ENCODE assay signal across 8 mouse cellular contexts in genomic region chr7:141468164-141468521, GRCm38 (mm10). TPM values are rescaled to one million over a fixed set of nuclear protein-coding genes. Genes with fewer than 3 reads are reported as not detected.
DNase-seq lines count a peak whose midpoint lies in the region; ATAC-seq and TF ChIP-seq lines count a peak whose summit lies in the region.

No protein-coding gene starts in this region.

- no peak for DNase-seq in heart, adult 8-10 months (ENCODE audit: low spot score)
- peak; percentile 55 for DNase-seq in MN1 (ENCODE audit: low spot score)
- no peak for DNase-seq in liver, embryonic 14.5 days (ENCODE audit: low read depth in 3 of 3, low spot score in 3 of 3)
- peak; percentile 66 for DNase-seq in testis, postnatal 10 days (ENCODE audit: low spot score)
- no peak for DNase-seq in cerebellum, postnatal 4 days (ENCODE audit: low spot score in 2 of 2)
- no peak for DNase-seq in gastrocnemius, postnatal 25 days

- H3K4me1 ChIP-seq in heart, embryonic 12.5 days (replicated peaks) = peaks cover 64% of the 10 kb centered on the region
- H3K4me1 ChIP-seq in forebrain, embryonic 16.5 days (replicated peaks; ENCODE audit: control insufficient read depth, insufficient read depth, low read length) = peaks cover 37% of the 10 kb centered on the region
- peaks cover 17 to 24% of the 10 kb centered on the region in 2 experiments for H3K4me1 ChIP-seq in liver, embryonic 14.5 days (replicated peaks; ENCODE audit: control insufficient read depth in 2 of 2, insufficient read depth in 2 of 2, low read length in 1 of 2)

- no peak for TF ChIP-seq EP300 in liver, embryonic 14.5 days (IDR thresholded peaks at IDR 0.05; ENCODE audit: low read depth)

- ATAC-seq in heart, embryonic 12.5 days (ENCODE audit: insufficient number of reproducible peaks, low FRiP score) = no peak
- no peak for ATAC-seq in forebrain, embryonic 16.5 days
- ATAC-seq in liver, embryonic 14.5 days (ENCODE audit: insufficient read depth) = no peak

- whole genome bisulfite sequencing in heart, embryonic 12.5 days = 8% methylated on average over 5 of the region's 5 CpGs
- 25% methylated on average over 5 of the region's 5 CpGs for WGBS in forebrain, embryonic 16.5 days
- 19% methylated on average over 5 of the region's 5 CpGs for WGBS in liver, embryonic 14.5 days (ENCODE audit: insufficient replicate concordance)

- no peak for TF ChIP-seq CTCF in liver, embryonic 14.5 days (IDR thresholded peaks at IDR 0.05; ENCODE audit: low read depth)

- H3K4me3 ChIP-seq in heart, embryonic 12.5 days = peak overlapping the region; percentile 73
- peak overlapping the region; percentile 62 for H3K4me3 ChIP-seq in forebrain, embryonic 16.5 days (replicated peaks; ENCODE audit: low read length)
- peak overlapping the region; percentile 70 to 92 for H3K4me3 ChIP-seq in liver, embryonic 14.5 days (ENCODE audit: insufficient read depth in 1 of 2, low read depth in 2 of 2, low read length in 2 of 2)

- H3K9me3 ChIP-seq in heart, embryonic 12.5 days (replicated peaks) = no peaks in the 10 kb centered on the region
- H3K9me3 ChIP-seq in forebrain, embryonic 16.5 days (ENCODE audit: control insufficient read depth, low read length) = no peaks in the 10 kb centered on the region
- H3K9me3 ChIP-seq in liver, embryonic 14.5 days (ENCODE audit: control insufficient read depth, low read length) = no peaks in the 10 kb centered on the region

- H3K9ac ChIP-seq in heart, embryonic 12.5 days = peak overlapping the region; percentile 87
- peak overlapping the region; percentile 77 for H3K9ac ChIP-seq in forebrain, embryonic 16.5 days (replicated peaks; ENCODE audit: low read depth, low read length)
- peak overlapping the region; percentile 69 for H3K9ac ChIP-seq in liver, embryonic 14.5 days (replicated peaks)

- peaks cover 36% of the 10 kb centered on the region for H3K36me3 ChIP-seq in heart, embryonic 12.5 days
- H3K36me3 ChIP-seq in forebrain, embryonic 16.5 days (ENCODE audit: control insufficient read depth, insufficient read depth) = peaks cover 15% of the 10 kb centered on the region
- peaks cover 9% of the 10 kb centered on the region for H3K36me3 ChIP-seq in liver, embryonic 14.5 days (replicated peaks; ENCODE audit: control insufficient read depth, insufficient read depth, low read depth)

- peak overlapping the region; percentile 99 for H3K27ac ChIP-seq in heart, embryonic 12.5 days (ENCODE audit: poor library complexity, severe bottlenecking)
- peak overlapping the region; percentile 49 for H3K27ac ChIP-seq in forebrain, embryonic 16.5 days (ENCODE audit: low read length)
- peak overlapping the region; percentile 49 for H3K27ac ChIP-seq in liver, embryonic 14.5 days

- peak overlapping the region; percentile 93 for H3K4me2 ChIP-seq in heart, embryonic 12.5 days
- H3K4me2 ChIP-seq in forebrain, embryonic 16.5 days (ENCODE audit: low read length) = peak overlapping the region; percentile 62
- H3K4me2 ChIP-seq in liver, embryonic 14.5 days (ENCODE audit: low read depth) = peak overlapping the region; percentile 79

- H3K27me3 ChIP-seq in heart, embryonic 12.5 days (replicated peaks) = peaks cover 30% of the 10 kb centered on the region
- H3K27me3 ChIP-seq in forebrain, embryonic 16.5 days (replicated peaks; ENCODE audit: control insufficient read depth, insufficient read depth, low read length) = peaks cover 34% of the 10 kb centered on the region
- H3K27me3 ChIP-seq in liver, embryonic 14.5 days (ENCODE audit: control insufficient read depth, insufficient read depth, low read length) = peaks cover 33% of the 10 kb centered on the region

RNA-seq across cellular contexts. Expression of gene Cd151, which starts 1.0 kb away (rescaled TPM):
- polyA plus RNA-seq in heart, embryonic 12.5 days (2016; fragmentation: Nextera tagmentation; extraction: Ambion mirVana) = 27.4 and 30.6 TPM in 2 replicates
- total RNA-seq in heart, adult 8-10 months (2022) = 100 to 1,000 TPM; 331 to 351 (median 345) TPM
- polyA plus RNA-seq in forebrain, embryonic 16.5 days (2015; fragmentation: Nextera tagmentation; extraction: Ambion mirVana) = 20.8 TPM in 2 replicates
- 20.0 and 22.0 TPM in 2 replicates for polyA plus RNA-seq in liver, embryonic 14.5 days (2012; rRNA removed)
- 12.8 and 13.8 TPM in 2 replicates for polyA plus RNA-seq in liver, embryonic 14.5 days (2014; fragmentation: Nextera tagmentation; extraction: Ambion mirVana)
- 10 to 100 TPM; 67.7 to 87.4 TPM for total RNA-seq in gastrocnemius, postnatal 25 days (2021)

RNA-seq across cellular contexts. Expression of gene Polr2l, which starts 6.8 kb away (rescaled TPM):
- 60.7 and 64.7 TPM in 2 replicates for polyA plus RNA-seq in heart, embryonic 12.5 days (2016; fragmentation: Nextera tagmentation; extraction: Ambion mirVana)
- 10 to 100 TPM; 75.5 to 93.4 (median 84.3) TPM for total RNA-seq in heart, adult 8-10 months (2022)
- polyA plus RNA-seq in forebrain, embryonic 16.5 days (2015; fragmentation: Nextera tagmentation; extraction: Ambion mirVana) = 60.7 and 61.9 TPM in 2 replicates
- 10.9 and 24.6 TPM in 2 replicates for polyA plus RNA-seq in liver, embryonic 14.5 days (2012; rRNA removed)
- 52.4 and 54.7 TPM in 2 replicates for polyA plus RNA-seq in liver, embryonic 14.5 days (2014; fragmentation: Nextera tagmentation; extraction: Ambion mirVana)
- total RNA-seq in gastrocnemius, postnatal 25 days (2021) = 10 to 100 TPM; 55.2 to 56.0 TPM

RNA-seq across cellular contexts. Expression of gene Tspan4, which starts 6.9 kb away (rescaled TPM):
- polyA plus RNA-seq in heart, embryonic 12.5 days (2016; fragmentation: Nextera tagmentation; extraction: Ambion mirVana) = 57.5 and 57.6 TPM in 2 replicates
- total RNA-seq in heart, adult 8-10 months (2022) = 10 to 100 TPM; 25.8 to 45.3 (median 42.8) TPM
- polyA plus RNA-seq in forebrain, embryonic 16.5 days (2015; fragmentation: Nextera tagmentation; extraction: Ambion mirVana) = 29.8 and 31.8 TPM in 2 replicates
- 32.1 and 37.4 TPM in 2 replicates for polyA plus RNA-seq in liver, embryonic 14.5 days (2012; rRNA removed)
- polyA plus RNA-seq in liver, embryonic 14.5 days (2014; fragmentation: Nextera tagmentation; extraction: Ambion mirVana) = 42.1 and 43.0 TPM in 2 replicates
- total RNA-seq in gastrocnemius, postnatal 25 days (2021) = 10 to 100 TPM in 1 of 2 experiments, 1 to 10 TPM in 1; 5.6 to 16.5 TPM

RNA-seq across cellular contexts. Expression of gene Cracr2b, which starts 7.2 kb away (rescaled TPM):
- polyA plus RNA-seq in heart, embryonic 12.5 days (2016; fragmentation: Nextera tagmentation; extraction: Ambion mirVana) = 16.6 and 17.5 TPM in 2 replicates
- total RNA-seq in heart, adult 8-10 months (2022) = 10 to 100 TPM; 17.7 to 24.2 (median 19.1) TPM
- 5.2 and 5.3 TPM in 2 replicates for polyA plus RNA-seq in forebrain, embryonic 16.5 days (2015; fragmentation: Nextera tagmentation; extraction: Ambion mirVana)
- polyA plus RNA-seq in liver, embryonic 14.5 days (2012; rRNA removed) = 1.3 and 2.6 TPM in 2 replicates
- 0.89 and 1.9 TPM in 2 replicates for polyA plus RNA-seq in liver, embryonic 14.5 days (2014; fragmentation: Nextera tagmentation; extraction: Ambion mirVana)
- total RNA-seq in gastrocnemius, postnatal 25 days (2021) = 1 to 10 TPM; 3.9 to 7.0 TPM

RNA-seq across cellular contexts. Expression of gene Pnpla2, which starts 13.1 kb away (rescaled TPM):
- 42.3 and 43.3 TPM in 2 replicates for polyA plus RNA-seq in heart, embryonic 12.5 days (2016; fragmentation: Nextera tagmentation; extraction: Ambion mirVana)
- total RNA-seq in heart, adult 8-10 months (2022) = 100 to 1,000 TPM; 419 to 549 (median 431) TPM
- 20.5 and 23.2 TPM in 2 replicates for polyA plus RNA-seq in forebrain, embryonic 16.5 days (2015; fragmentation: Nextera tagmentation; extraction: Ambion mirVana)
- polyA plus RNA-seq in liver, embryonic 14.5 days (2012; rRNA removed) = 6.7 TPM in 2 replicates
- 9.0 and 9.4 TPM in 2 replicates for polyA plus RNA-seq in liver, embryonic 14.5 days (2014; fragmentation: Nextera tagmentation; extraction: Ambion mirVana)
- total RNA-seq in gastrocnemius, postnatal 25 days (2021) = 100 to 1,000 TPM; 265 to 357 TPM

Comparison
In these comparisons a context has a peak if more than half of its experiments do, and no peak if none do; other contexts are left out.
1. H3K27ac ChIP-seq: peak in every context shown above with its lines; median percentile 99 in heart, embryonic 12.5 days; 49 in forebrain, embryonic 16.5 days; 49 in liver, embryonic 14.5 days.
2. DNase-seq: peak in MN1 (single experiment) and testis, postnatal 10 days (single experiment); none in heart, adult 8-10 months (single experiment), liver, embryonic 14.5 days (0 of 3), cerebellum, postnatal 4 days (0 of 2) and gastrocnemius, postnatal 25 days (single experiment).
3. Peak in every context shown above with its lines, with median percentiles within 50 percentile points of each other: H3K4me2 ChIP-seq, H3K4me3 ChIP-seq and H3K9ac ChIP-seq.